Mouse (Mus musculus) heart, embryonic 14.5 days (tissue): ENCODE data around the gene Akt1. TPM values are rescaled to one million over a fixed set of nuclear protein-coding genes. Genes with fewer than 3 reads are reported as not detected.

Experiments used
- ATAC-seq: fragments of 200-750 bp; cut with Nextera tagmentation; 2 replicates; pipeline ENCODE4 v1.8.0; 2017; ENCODE audit warnings: low read depth, moderate TSS enrichment; ENCODE audit not compliant: insufficient number of reproducible peaks, insufficient read depth, low FRiP score
- H3K27ac ChIP-seq, 2 experiments: fragments of 200-500 bp in 1 of 2; fragments of 300-500 bp in 1 of 2; sonication (generic) in 1 of 2; replicated peaks in 1 of 2; 2 replicates each; pipeline ENCODE4 v1.5.1; 2012 to 2014; ENCODE audit warnings: low read depth in 2 of 2, low read length in 2 of 2, control low read depth in 1 of 2, mild to moderate bottlenecking in 1 of 2, mixed read lengths in 1 of 2; ENCODE audit not compliant: control insufficient read depth in 1 of 2, insufficient read depth in 1 of 2
- H3K27me3 ChIP-seq: fragments of 300-500 bp; sonication (generic); 2 replicates; pipeline ENCODE4 v1.6.1; 2014; ENCODE audit warnings: mild to moderate bottlenecking, low read length, control low read depth; ENCODE audit not compliant: control insufficient read depth, insufficient read depth
- H3K36me3 ChIP-seq: fragments of 300-500 bp; sonication (generic); 2 replicates; pipeline ENCODE4 v1.6.1; 2014; ENCODE audit warnings: mild to moderate bottlenecking, control low read depth, low read length, mixed read lengths; ENCODE audit not compliant: control insufficient read depth, insufficient read depth
- H3K4me1 ChIP-seq, 2 experiments: fragments of 200-500 bp in 1 of 2; fragments of 300-500 bp in 1 of 2; sonication (generic) in 1 of 2; 2 replicates each; pipeline ENCODE4 v1.6.1; 2012 to 2014; ENCODE audit warnings: low read length in 2 of 2, control low read depth in 1 of 2, mixed read lengths in 1 of 2; ENCODE audit not compliant: control insufficient read depth in 2 of 2, insufficient read depth in 2 of 2
- H3K4me2 ChIP-seq: fragments of 300-500 bp; sonication (generic); 2 replicates; pipeline ENCODE4 v1.6.1; 2014; ENCODE audit warnings: mild to moderate bottlenecking, low read length
- H3K4me3 ChIP-seq, 2 experiments: fragments of 200-500 bp in 1 of 2; fragments of 300-500 bp in 1 of 2; sonication (generic) in 1 of 2; 2 replicates each; pipeline ENCODE4 v1.5.1; 2012 to 2014; ENCODE audit warnings: low read length in 2 of 2, mild to moderate bottlenecking in 2 of 2, control low read depth in 1 of 2, low read depth in 1 of 2, moderate library complexity in 1 of 2; ENCODE audit not compliant: control insufficient read depth in 1 of 2, insufficient read depth in 1 of 2
- H3K9ac ChIP-seq: fragments of 300-500 bp; sonication (generic); 2 replicates; pipeline ENCODE4 v1.6.1; 2014; ENCODE audit warnings: mild to moderate bottlenecking, low read length
- H3K9me3 ChIP-seq: fragments of 300-500 bp; sonication (generic); 2 replicates; pipeline ENCODE4 v1.6.1; 2016; ENCODE audit warnings: low read length, control low read depth; ENCODE audit not compliant: control insufficient read depth
- WGBS: fragments of 180-500 bp; shearing (Covaris S2); extraction: QIAGEN DNeasy Blood & Tissue Kit; methylation state at CpG from one replicate; pipeline ENCODE4 v1.1.7; 2014; 5-methylcytosine and 5-hydroxymethylcytosine counted together
- polyA plus RNA-seq: library from polyadenylated mRNA; unstranded; fragments of >200 nt; fragmentation: Nextera tagmentation; extraction: Ambion mirVana; gene quantifications from 2 replicates; pipeline ENCODE4 v1.2.1, GENCODE M21; 2014

Gene Akt1
- polyA plus RNA-seq = 163 and 182 TPM in 2 replicates

DNA sequence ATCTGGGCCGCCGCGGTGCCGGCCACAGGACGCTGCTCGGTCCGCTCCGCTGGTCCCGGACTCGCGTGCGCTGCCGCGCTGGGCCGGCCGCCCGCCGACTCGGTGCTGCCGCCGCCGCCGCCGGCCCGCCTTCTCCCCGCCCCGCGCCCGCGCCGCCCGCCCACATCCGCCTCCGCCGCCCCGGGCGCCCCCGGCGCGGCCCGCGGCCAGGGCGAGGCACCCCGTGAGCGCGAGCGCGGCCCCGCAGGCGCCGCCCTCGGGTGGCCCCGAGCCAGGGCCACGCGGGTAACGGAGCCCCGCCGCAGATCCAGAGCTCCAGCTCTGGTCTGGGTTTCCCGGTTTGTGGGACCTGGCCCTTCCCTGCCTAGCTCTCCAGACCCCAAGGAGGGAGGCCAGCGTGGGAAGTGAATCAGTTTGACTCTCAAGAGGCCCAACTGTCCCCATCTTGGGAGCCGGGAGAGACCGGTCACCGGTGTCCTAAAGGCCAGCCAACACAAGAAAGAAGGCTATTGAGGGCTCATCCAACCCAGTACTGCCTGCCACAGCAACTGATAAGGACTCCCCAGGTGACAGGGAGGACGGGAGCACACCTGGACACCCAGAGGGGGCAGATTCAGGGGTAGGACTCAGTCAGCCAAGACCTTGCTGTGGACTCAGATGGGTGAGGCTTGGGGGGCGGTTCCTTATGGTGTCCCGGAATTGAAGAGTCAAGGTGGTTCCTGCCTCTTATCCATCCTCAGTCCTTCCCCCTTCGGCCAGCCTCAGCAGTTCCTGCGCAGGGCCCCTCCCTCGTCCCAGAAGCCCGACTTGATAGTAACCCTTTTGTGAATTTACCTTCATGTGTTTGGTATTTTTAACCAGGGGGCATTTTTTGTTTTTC lies at the start of gene Akt1:
Akt1 (minus strand) TSS at position 753 of the 880 bp plus-strand sequence.
- peak within 1 kb of the TSS; percentile 96 to 97 for H3K4me3 ChIP-seq
- WGBS = 1% methylated on average over 60 of the region's 70 CpGs
- H3K9ac ChIP-seq = peak within 1 kb of the TSS; percentile 100
- no peaks in the 10 kb centered on the region for H3K27me3 ChIP-seq
- H3K36me3 ChIP-seq = peaks cover 25% of the 10 kb centered on the region
- no peaks in the 10 kb centered on the region for H3K9me3 ChIP-seq
- ATAC-seq = peak; percentile 10; the same call in 1 of the 2 replicates
- H3K4me2 ChIP-seq = peak within 1 kb of the TSS; percentile 85
- H3K27ac ChIP-seq = peak within 1 kb of the TSS; percentile 98 to 99
- peaks cover 42 to 61% of the 10 kb centered on the region in 2 experiments for H3K4me1 ChIP-seq

DNA sequence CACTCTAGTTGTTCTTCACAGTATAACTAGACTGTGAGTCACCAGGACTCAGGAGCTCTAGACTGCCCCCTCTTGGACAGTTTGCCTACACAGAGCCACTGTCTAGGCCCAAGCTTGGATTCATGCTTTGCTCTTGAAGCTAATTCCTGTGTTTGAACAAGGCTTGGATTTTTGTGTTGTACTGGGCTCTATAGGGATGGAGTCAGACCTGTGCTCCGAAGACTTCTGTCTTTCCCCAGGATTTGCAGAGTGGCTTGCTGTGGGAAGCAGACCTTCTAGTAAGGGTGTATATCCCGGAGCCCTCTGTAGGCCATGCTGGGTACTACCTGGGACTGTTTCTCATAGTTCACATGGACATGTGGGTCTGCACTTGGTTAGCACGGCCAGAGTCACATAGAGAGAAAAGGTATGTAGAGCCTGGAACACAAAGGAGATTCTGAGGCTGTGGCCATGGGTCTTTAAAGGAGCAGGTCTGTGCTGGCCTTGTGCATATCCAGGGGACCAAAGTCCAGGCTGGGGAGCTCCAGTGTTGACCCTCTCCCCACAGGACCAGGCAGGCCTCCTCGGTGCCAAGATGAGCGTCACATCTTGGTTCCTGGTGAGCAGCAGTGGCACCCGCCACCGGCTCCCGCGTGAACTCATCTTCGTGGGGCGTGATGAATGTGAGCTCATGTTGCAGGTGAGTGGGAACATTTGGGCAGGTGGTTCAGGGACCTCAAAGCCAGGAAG lies 49.6 kb upstream of the Akt1 start:
- no peak overlapping the region for H3K4me3 ChIP-seq
- no peaks in the 10 kb centered on the region for H3K36me3 ChIP-seq
- H3K4me2 ChIP-seq = no peak overlapping the region
- no peak overlapping the region for H3K9ac ChIP-seq
- H3K9me3 ChIP-seq = no peaks in the 10 kb centered on the region
- 0 out of 2 replicates have a peak, but pooled peaks cover 3% of the 10 kb centered on the region for H3K27me3 ChIP-seq
- no peak for ATAC-seq
- H3K4me1 ChIP-seq = peaks cover 5 to 11% of the 10 kb centered on the region in 2 experiments; a peak in 3 of 4 replicates
- H3K27ac ChIP-seq = no peak overlapping the region
- WGBS = 75% methylated on average over 11 of the region's 11 CpGs

DNA sequence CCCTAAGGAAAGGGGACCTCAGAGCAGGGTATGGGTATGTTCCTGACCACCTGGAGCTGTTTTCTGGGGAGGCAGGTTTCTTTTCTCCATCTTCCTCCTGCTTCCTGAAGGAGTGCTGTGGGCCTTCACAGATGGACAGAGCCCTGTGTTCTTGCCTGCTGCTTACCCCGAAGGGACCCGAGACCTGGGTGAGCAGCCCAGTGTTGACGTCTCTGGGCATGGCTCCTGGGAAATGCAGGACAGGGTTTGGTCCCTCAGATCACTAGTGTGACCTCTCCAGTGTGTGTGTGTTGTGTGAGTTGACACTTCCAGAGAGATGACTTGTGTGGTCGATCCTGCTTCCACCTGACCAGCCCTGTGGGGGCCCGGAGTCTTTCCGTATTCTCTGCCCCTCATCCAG lies 48.8 kb upstream of the Akt1 start:
- no peak overlapping the region for H3K9ac ChIP-seq
- H3K4me3 ChIP-seq = peak overlapping the region in 1 of 2 experiments; percentile 70; a peak in 1 of 4 replicates
- H3K27me3 ChIP-seq = 0 out of 2 replicates have a peak, but pooled peaks cover 3% of the 10 kb centered on the region
- 95% methylated on average over 6 of the region's 6 CpGs for WGBS
- no peaks in the 10 kb centered on the region for H3K9me3 ChIP-seq
- peak overlapping the region; percentile 99; the same call in 1 of the 2 replicates for H3K4me2 ChIP-seq
- ATAC-seq = no peak
- no peaks in the 10 kb centered on the region for H3K36me3 ChIP-seq
- H3K4me1 ChIP-seq = peaks cover 5 to 11% of the 10 kb centered on the region in 2 experiments; a peak in 3 of 4 replicates
- H3K27ac ChIP-seq = no peak overlapping the region

DNA sequence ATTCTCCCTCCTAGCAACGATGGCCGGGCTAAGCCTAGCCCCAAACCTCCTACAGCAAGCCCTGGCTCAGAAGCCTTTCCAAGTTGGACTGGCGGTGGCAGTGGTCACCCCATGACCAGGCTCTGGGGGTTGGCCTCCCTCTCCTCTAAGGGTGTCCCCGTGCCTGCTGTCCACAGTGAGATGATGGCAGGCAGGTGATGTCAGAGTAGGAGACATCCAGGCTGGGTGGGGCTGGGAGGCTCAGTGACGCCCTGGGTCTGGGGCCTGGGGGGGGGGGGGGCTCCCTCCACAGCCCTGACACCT lies 48.3 kb upstream of the Akt1 start:
- WGBS = 24% methylated on average over 5 of the region's 5 CpGs
- Histone ChIP-seq H3K4me1 (peaks cover 5 to 11% of the 10 kb centered on the region in 2 experiments; a peak in 3 of 4 replicates), H3K4me2 (peak overlapping the region; percentile 99), H3K4me3 (peak overlapping the region; percentile 67 to 70), H3K9me3 (no peaks in the 10 kb centered on the region), H3K27ac (no peak overlapping the region), H3K36me3 (no peaks in the 10 kb centered on the region), H3K27me3 (0 out of 2 replicates have a peak, but pooled peaks cover 3% of the 10 kb centered on the region), H3K9ac (peak overlapping the region; percentile 82)
- ATAC-seq = no peak

DNA sequence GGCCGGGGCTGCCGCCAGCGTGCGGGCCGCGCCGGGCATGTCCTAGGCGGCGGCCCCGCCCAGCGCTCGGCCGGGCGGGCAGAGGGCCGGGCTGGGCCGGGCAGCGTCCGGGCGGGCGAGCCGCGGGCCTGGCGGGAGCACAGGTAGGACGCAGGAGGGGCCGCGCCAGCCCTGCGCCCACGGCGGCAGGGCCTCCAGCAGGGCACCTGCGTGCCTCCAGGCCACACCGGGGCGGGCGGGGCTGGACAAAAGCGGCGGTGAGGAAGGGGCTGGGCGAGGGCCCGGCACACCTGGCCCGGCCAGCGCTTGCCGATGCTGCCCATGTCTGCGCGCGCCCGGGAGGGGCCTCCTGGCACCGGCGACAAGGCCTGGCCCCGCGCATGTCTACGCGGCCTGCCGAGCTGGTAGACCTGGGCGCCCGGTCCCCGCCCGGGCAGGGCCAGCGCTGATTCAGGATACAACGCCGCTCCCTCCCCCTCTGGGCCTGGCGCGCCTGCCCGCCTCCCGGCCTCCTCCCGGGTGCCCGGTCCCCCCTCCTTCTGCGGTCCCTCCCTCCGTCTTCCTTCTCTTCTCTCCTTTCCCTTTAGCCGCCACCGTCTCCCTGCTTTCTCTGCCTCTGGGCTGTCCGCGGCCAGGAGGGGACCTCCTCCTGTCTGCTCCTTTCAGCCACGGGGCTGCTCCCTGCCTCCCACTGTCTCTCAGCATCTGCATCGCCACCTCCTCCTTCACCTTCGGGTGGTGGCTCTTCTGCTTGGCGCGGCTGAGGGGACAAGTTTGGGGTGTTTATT lies 47.8 kb upstream of the Akt1 start:
- Histone ChIP-seq H3K4me3 (peak overlapping the region; percentile 67 to 70), H3K36me3 (no peaks in the 10 kb centered on the region), H3K4me1 (peaks cover 5 to 11% of the 10 kb centered on the region in 2 experiments; a peak in 3 of 4 replicates), H3K27ac (no peak overlapping the region), H3K4me2 (peak overlapping the region; percentile 99), H3K9ac (peak overlapping the region; percentile 82), H3K27me3 (0 out of 2 replicates have a peak, but pooled peaks cover 3% of the 10 kb centered on the region), H3K9me3 (no peaks in the 10 kb centered on the region)
- peak; percentile 37 for ATAC-seq
- 2% methylated on average over 43 of the region's 75 CpGs for WGBS

DNA sequence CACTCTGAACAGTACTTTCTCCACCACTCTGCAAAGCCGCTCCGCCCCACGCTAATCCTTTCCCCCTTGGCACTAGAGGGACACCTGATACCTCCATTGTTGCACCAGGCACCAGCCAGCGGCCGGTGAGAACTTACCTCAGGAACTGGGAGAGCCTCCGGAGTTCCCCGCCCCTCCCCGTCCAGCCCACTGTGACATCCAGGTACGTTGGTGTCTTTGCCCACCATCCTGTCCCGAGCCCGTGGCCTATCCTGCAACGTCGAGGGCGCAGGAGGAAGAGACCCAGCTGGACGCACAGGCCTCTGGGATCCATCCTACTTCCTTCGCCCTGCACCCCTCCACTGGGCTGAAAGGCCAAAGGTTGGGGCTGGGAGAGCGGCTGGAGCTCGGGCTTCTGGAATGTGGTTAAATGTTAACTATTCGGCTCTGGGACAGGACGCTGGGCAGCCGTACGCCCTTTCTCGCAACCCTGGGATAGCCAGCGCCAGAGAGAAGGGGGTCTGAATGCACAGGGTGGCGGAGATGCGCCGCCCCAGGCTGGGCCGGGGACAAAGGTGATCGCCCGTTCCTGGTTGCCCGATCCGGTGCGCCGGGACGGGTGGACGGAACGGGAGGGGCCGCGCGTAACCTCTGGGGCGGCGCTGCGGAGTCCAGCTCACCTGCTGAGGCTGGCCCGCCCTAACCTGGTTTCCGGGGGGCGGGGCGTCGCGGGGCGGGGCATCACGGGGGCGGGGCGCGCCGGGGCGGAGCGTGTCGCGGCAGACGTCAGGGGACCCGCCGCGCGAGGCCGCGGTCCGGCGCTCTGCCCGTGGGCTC lies 46.9 kb upstream of the Akt1 start:
- Histone ChIP-seq H3K27me3 (0 out of 2 replicates have a peak, but pooled peaks cover 3% of the 10 kb centered on the region), H3K4me2 (peak overlapping the region; percentile 99), H3K9ac (peak overlapping the region; percentile 82), H3K27ac (peak overlapping the region; percentile 11 to 72), H3K9me3 (no peaks in the 10 kb centered on the region), H3K36me3 (no peaks in the 10 kb centered on the region), H3K4me1 (peaks cover 5 to 11% of the 10 kb centered on the region in 2 experiments; a peak in 3 of 4 replicates), H3K4me3 (peak overlapping the region; percentile 67 to 70)
- peak; percentile 47 for ATAC-seq
- 3% methylated on average over 38 of the region's 69 CpGs for WGBS
